Mouse (Mus musculus) urinary bladder, adult 18-20 months (tissue): ENCODE measurements around the gene Ctc1.

Experiments used
- DNase-seq, 2 experiments: peaks; one replicate each; pipeline ENCODE4 v3.0.0; 2022; ENCODE audit warnings: low spot score in 2 of 2, mixed read lengths in 2 of 2

The Ctc1 gene

GRCm38 (mm10) chr11:69066956-69067355 is 51.2 kb downstream of the Ctc1 start:
- DNase-seq, result peak; percentile 79

- DNase-seq, result no peak
These were observed 51.9 kb downstream of the Ctc1 start for GRCm38 (mm10) chr11:69067601-69068000.

- DNase-seq, result no peak
These were observed 54.4 kb downstream of the Ctc1 start for GRCm38 (mm10) chr11:69070093-69070492.

- DNase-seq, result peak; percentile 88 to 92
These were observed 55.0 kb downstream of the Ctc1 start, which contains the start of gene Tmem107 for GRCm38 (mm10) chr11:69070590-69071222. Gene Tmem107, plus strand, starts transcription at chr11:69070806.

- DNase-seq, result no peak
These were observed 55.6 kb downstream of the Ctc1 start for GRCm38 (mm10) chr11:69071262-69071661.

GRCm38 (mm10) chr11:69072234-69072633 is 56.5 kb downstream of the Ctc1 start:
- no peak for DNase-seq

- no peak for DNase-seq
These were observed 57.0 kb downstream of the Ctc1 start for GRCm38 (mm10) chr11:69072666-69073064.

- DNase-seq, result peak in 1 of 2 experiments; percentile 72
These were observed 57.6 kb downstream of the Ctc1 start for GRCm38 (mm10) chr11:69073065-69073888.

- DNase-seq, result no peak
These were observed 58.5 kb downstream of the Ctc1 start for GRCm38 (mm10) chr11:69073951-69074775.

GRCm38 (mm10) chr11:69074776-69075069 is 59.0 kb downstream of the Ctc1 start:
- no peak for DNase-seq

- no peak for DNase-seq
These were observed 60.2 kb downstream of the Ctc1 start for GRCm38 (mm10) chr11:69075764-69076479.

- no peak for DNase-seq
These were observed 60.9 kb downstream of the Ctc1 start for GRCm38 (mm10) chr11:69076572-69076971.

- no peak for DNase-seq
These were observed 61.6 kb downstream of the Ctc1 start for GRCm38 (mm10) chr11:69077316-69077715.

GRCm38 (mm10) chr11:69078041-69078440 is 62.3 kb downstream of the Ctc1 start:
- DNase-seq, result no peak

- no peak for DNase-seq
These were observed 63.2 kb downstream of the Ctc1 start for GRCm38 (mm10) chr11:69078805-69079438.

GRCm38 (mm10) chr11:69080102-69080854 is 64.6 kb downstream of the Ctc1 start:
- no peak for DNase-seq

GRCm38 (mm10) chr11:69080855-69081222 is 65.1 kb downstream of the Ctc1 start:
- DNase-seq, result no peak

GRCm38 (mm10) chr11:69081613-69082012 is 65.9 kb downstream of the Ctc1 start:
- no peak for DNase-seq

GRCm38 (mm10) chr11:69085608-69086007 is 69.9 kb downstream of the Ctc1 start:
- DNase-seq, result no peak
